Mouse (Mus musculus): ENCODE data around the gene Fth1.

- TF ChIP-seq CTCF (IDR thresholded peaks at IDR 0.05): no peak
- no peak for TF ChIP-seq EP300 (IDR thresholded peaks at IDR 0.05)
Observed at GRCm38 (mm10) chr19:9956624-9957388, 23.6 kb upstream of the Fth1 start.

Data from lung, postnatal 0 days (tissue).